Mouse (Mus musculus): ENCODE measurements around the gene Psmd4. TPM values are rescaled to one million over a fixed set of nuclear protein-coding genes. Genes with fewer than 3 reads are reported as not detected.

The Psmd4 gene
- polyA plus RNA-seq, 1 experiment from 2014 or later, result 199 TPM

Small RNAs within 50 kb of the gene (microRNA-seq; reads per million reads assigned to microRNA genes)
- 1.2 reads per million for gene Mir7013

Other genes with a start within 250 kb of the Psmd4 start
- gene Pogz, start 205.0 kb downstream of the Psmd4 start, polyA plus RNA-seq (2016; fragmentation: Nextera tagmentation; extraction: Ambion mirVana), result 12.3 and 12.8 TPM in 2 replicates
- gene Psmb4, start 155.7 kb downstream of the Psmd4 start, polyA plus RNA-seq (2016; fragmentation: Nextera tagmentation; extraction: Ambion mirVana), result 232 and 235 TPM in 2 replicates
- gene Selenbp1, start 109.6 kb downstream of the Psmd4 start, polyA plus RNA-seq (2016; fragmentation: Nextera tagmentation; extraction: Ambion mirVana), result 42.3 and 43.9 TPM in 2 replicates
- gene Rfx5, start 88.5 kb downstream of the Psmd4 start, polyA plus RNA-seq (2016; fragmentation: Nextera tagmentation; extraction: Ambion mirVana), result 8.7 and 9.5 TPM in 2 replicates
- 18.0 and 20.3 TPM in 2 replicates for gene Pi4kb, start 67.9 kb downstream of the Psmd4 start, polyA plus RNA-seq (2016; fragmentation: Nextera tagmentation; extraction: Ambion mirVana)
- gene Zfp687, start 27.2 kb downstream of the Psmd4 start, polyA plus RNA-seq (2016; fragmentation: Nextera tagmentation; extraction: Ambion mirVana), result 23.2 and 25.6 TPM in 2 replicates
- 18.2 and 18.5 TPM in 2 replicates for gene Pip5k1a, start 64.3 kb upstream of the Psmd4 start, polyA plus RNA-seq (2016; fragmentation: Nextera tagmentation; extraction: Ambion mirVana)
- 96.7 and 103 TPM in 2 replicates for gene Vps72, start 68.4 kb upstream of the Psmd4 start, polyA plus RNA-seq (2016; fragmentation: Nextera tagmentation; extraction: Ambion mirVana)
- gene Tmod4, start 81.9 kb upstream of the Psmd4 start, polyA plus RNA-seq (2016; fragmentation: Nextera tagmentation; extraction: Ambion mirVana), result 0.59 and 0.69 TPM in 2 replicates
- 48.6 and 52.7 TPM in 2 replicates for gene Scnm1, start 91.4 kb upstream of the Psmd4 start, polyA plus RNA-seq (2016; fragmentation: Nextera tagmentation; extraction: Ambion mirVana)
- gene Lysmd1, start 91.5 kb upstream of the Psmd4 start, polyA plus RNA-seq (2016; fragmentation: Nextera tagmentation; extraction: Ambion mirVana), result 8.1 and 9.1 TPM in 2 replicates
- 0.62 and 0.91 TPM in 2 replicates for gene Tnfaip8l2, start 99.7 kb upstream of the Psmd4 start, polyA plus RNA-seq (2016; fragmentation: Nextera tagmentation; extraction: Ambion mirVana)
- gene Sema6c, start 117.8 kb upstream of the Psmd4 start, polyA plus RNA-seq (2016; fragmentation: Nextera tagmentation; extraction: Ambion mirVana), result 3.6 and 5.5 TPM in 2 replicates
- 7.7 and 8.9 TPM in 2 replicates for gene Gabpb2, start 175.3 kb upstream of the Psmd4 start, polyA plus RNA-seq (2016; fragmentation: Nextera tagmentation; extraction: Ambion mirVana)
- gene Cdc42se1, start 186.1 kb upstream of the Psmd4 start, polyA plus RNA-seq (2016; fragmentation: Nextera tagmentation; extraction: Ambion mirVana), result 60.9 and 62.1 TPM in 2 replicates
- gene Mllt11, start 189.6 kb upstream of the Psmd4 start, polyA plus RNA-seq (2016; fragmentation: Nextera tagmentation; extraction: Ambion mirVana), result 12.8 and 13.6 TPM in 2 replicates
- gene Gm128, start 199.0 kb upstream of the Psmd4 start, polyA plus RNA-seq (2016; fragmentation: Nextera tagmentation; extraction: Ambion mirVana), result 0.53 and 0.64 TPM in 2 replicates
- not detected in 2 replicates for gene Bnipl, start 208.6 kb upstream of the Psmd4 start, polyA plus RNA-seq (2016; fragmentation: Nextera tagmentation; extraction: Ambion mirVana)
- gene Mindy1, start 238.7 kb upstream of the Psmd4 start, polyA plus RNA-seq (2016; fragmentation: Nextera tagmentation; extraction: Ambion mirVana), result 26.9 and 29.7 TPM in 2 replicates
- gene Prune1, start 239.5 kb upstream of the Psmd4 start, polyA plus RNA-seq (2016; fragmentation: Nextera tagmentation; extraction: Ambion mirVana), result 29.5 and 31.7 TPM in 2 replicates

Measured in heart, embryonic 12.5 days (tissue).